Mouse (Mus musculus) embryo, embryonic 9.5 days (tissue): Measurements from ENCODE around the gene Galnt18.

Experiments used
- DNase-seq: peaks from one replicate; pipeline ENCODE4 v3.0.0-alpha.2; 2017; ENCODE audit errors: extremely low spot score

The Galnt18 gene

GRCm38 (mm10) chr7:111713828-111714600 is 65.8 kb downstream of the Galnt18 start:
- DNase-seq, result no peak

GRCm38 (mm10) chr7:111712797-111713196 is 67.0 kb downstream of the Galnt18 start:
- DNase-seq, result no peak

- DNase-seq, result no peak
Measured at GRCm38 (mm10) chr7:111711045-111711808, 68.5 kb downstream of the Galnt18 start.

GRCm38 (mm10) chr7:111710311-111710710 is 69.5 kb downstream of the Galnt18 start:
- no peak for DNase-seq

- no peak for DNase-seq
Measured at GRCm38 (mm10) chr7:111708563-111708962, 71.2 kb downstream of the Galnt18 start.

- DNase-seq, result no peak
Measured at GRCm38 (mm10) chr7:111702961-111703360, 76.8 kb downstream of the Galnt18 start.

GRCm38 (mm10) chr7:111701788-111702187 is 78.0 kb downstream of the Galnt18 start:
- no peak for DNase-seq

- no peak for DNase-seq
Measured at GRCm38 (mm10) chr7:111699446-111699845, 80.3 kb downstream of the Galnt18 start.

- no peak for DNase-seq
Measured at GRCm38 (mm10) chr7:111696226-111696625, 83.6 kb downstream of the Galnt18 start.

GRCm38 (mm10) chr7:111694312-111694711 is 85.5 kb downstream of the Galnt18 start:
- DNase-seq, result no peak

GRCm38 (mm10) chr7:111692641-111693261 is 87.0 kb downstream of the Galnt18 start:
- DNase-seq, result no peak

- DNase-seq, result no peak
Measured at GRCm38 (mm10) chr7:111680108-111680507, 99.7 kb downstream of the Galnt18 start.

- DNase-seq, result no peak
Measured at GRCm38 (mm10) chr7:111676483-111676882, 103.3 kb downstream of the Galnt18 start.

- no peak for DNase-seq
Measured at GRCm38 (mm10) chr7:111672467-111672866, 107.3 kb downstream of the Galnt18 start.

- no peak for DNase-seq
Measured at GRCm38 (mm10) chr7:111663139-111664073, 116.4 kb downstream of the Galnt18 start.

- DNase-seq, result no peak
Measured at GRCm38 (mm10) chr7:111658579-111658978, 121.2 kb downstream of the Galnt18 start.

- no peak for DNase-seq
Measured at GRCm38 (mm10) chr7:111655002-111655401, 124.8 kb downstream of the Galnt18 start.

GRCm38 (mm10) chr7:111654526-111654925 is 125.3 kb downstream of the Galnt18 start:
- DNase-seq, result no peak

GRCm38 (mm10) chr7:111644362-111644761 is 135.4 kb downstream of the Galnt18 start:
- no peak for DNase-seq

GRCm38 (mm10) chr7:111638899-111639298 is 140.9 kb downstream of the Galnt18 start:
- no peak for DNase-seq

- no peak for DNase-seq
Measured at GRCm38 (mm10) chr7:111638465-111638864, 141.3 kb downstream of the Galnt18 start.
